ENCODE assay signal across 29 mouse cellular contexts in the genomic region with DNA sequence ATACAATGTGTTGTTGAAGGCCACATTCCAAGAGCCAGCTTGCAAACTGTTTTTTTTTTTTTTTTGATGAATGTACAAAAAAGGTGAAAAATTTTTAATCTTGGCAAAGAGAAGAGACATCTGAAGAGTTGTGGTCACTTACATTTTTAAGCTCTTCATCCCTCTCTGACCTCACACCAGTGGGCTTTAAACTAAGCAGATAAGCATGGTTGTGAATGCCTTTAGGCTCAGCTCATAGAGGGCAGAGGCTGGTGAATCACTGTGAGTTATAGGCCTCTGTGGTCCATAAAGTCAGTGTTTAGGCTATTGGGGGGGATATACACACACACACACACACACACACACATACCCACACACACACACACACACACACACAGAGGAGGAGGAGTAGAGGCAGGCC.
DNase-seq lines count a peak whose midpoint lies in the region; ATAC-seq lines count a peak whose summit lies in the region.
"Had no signal": no experiment of that assay in that cellular context is flagged by ENCODE, and none has a peak within 500 bp of the region (broad histone marks: within the 10 kb centered on the region; RNA-seq: fewer than 3 reads in every experiment).

No protein-coding gene starts in this region.

- no peak overlapping the region for H3K9ac ChIP-seq in forebrain, embryonic 13.5 days
- no peak overlapping the region for H3K9ac ChIP-seq in forebrain, embryonic 16.5 days (replicated peaks; ENCODE audit: low read depth, low read length)
- H3K9ac ChIP-seq: embryonic facial prominence, embryonic 12.5 days; embryonic facial prominence, embryonic 15.5 days; heart, embryonic 12.5 days; heart, embryonic 15.5 days; hindbrain, embryonic 13.5 days; intestine, embryonic 15.5 days had no signal

- H3K9me3 ChIP-seq in forebrain, embryonic 13.5 days (replicated peaks), result no peaks in the 10 kb centered on the region
- no peaks in the 10 kb centered on the region for H3K9me3 ChIP-seq in forebrain, embryonic 10.5 days
- H3K9me3 ChIP-seq in forebrain, embryonic 16.5 days (ENCODE audit: control insufficient read depth, low read length), result no peaks in the 10 kb centered on the region
- H3K9me3 ChIP-seq: embryonic facial prominence, embryonic 12.5 days; embryonic facial prominence, embryonic 15.5 days; heart, embryonic 12.5 days; heart, embryonic 15.5 days; hindbrain, embryonic 10.5 days; hindbrain, embryonic 13.5 days; intestine, embryonic 15.5 days had no signal

- no peaks in the 10 kb centered on the region for H3K27me3 ChIP-seq in forebrain, embryonic 13.5 days
- H3K27me3 ChIP-seq in forebrain, embryonic 10.5 days (ENCODE audit: poor library complexity, severe bottlenecking), result no peaks in the 10 kb centered on the region
- no peaks in the 10 kb centered on the region for H3K27me3 ChIP-seq in forebrain, embryonic 16.5 days (replicated peaks; ENCODE audit: control insufficient read depth, insufficient read depth, low read length)
- H3K27me3 ChIP-seq: embryonic facial prominence, embryonic 12.5 days; embryonic facial prominence, embryonic 15.5 days; heart, embryonic 12.5 days; heart, embryonic 15.5 days; hindbrain, embryonic 13.5 days; intestine, embryonic 15.5 days had no signal

- ATAC-seq in forebrain, embryonic 13.5 days, result peak; percentile 42; the same call in 1 of the 2 replicates
- no peak for ATAC-seq in forebrain, embryonic 16.5 days
- ATAC-seq: CD4-positive, CD25-positive, alpha-beta regulatory T cell, adult 4 months; hindbrain, embryonic 16.5 days; intestine, embryonic 15.5 days had no signal

- H3K36me3 ChIP-seq in forebrain, embryonic 13.5 days (ENCODE audit: poor library complexity, severe bottlenecking), result no peaks in the 10 kb centered on the region
- H3K36me3 ChIP-seq in forebrain, embryonic 10.5 days (replicated peaks), result no peaks in the 10 kb centered on the region
- no peaks in the 10 kb centered on the region for H3K36me3 ChIP-seq in forebrain, embryonic 16.5 days (ENCODE audit: control insufficient read depth, insufficient read depth)
- H3K36me3 ChIP-seq: embryonic facial prominence, embryonic 12.5 days; embryonic facial prominence, embryonic 15.5 days; heart, embryonic 12.5 days; heart, embryonic 15.5 days; hindbrain, embryonic 10.5 days; hindbrain, embryonic 13.5 days; intestine, embryonic 15.5 days had no signal

- H3K4me3 ChIP-seq in forebrain, embryonic 13.5 days, result no peak overlapping the region
- H3K4me3 ChIP-seq in forebrain, embryonic 10.5 days, result no peak overlapping the region
- H3K4me3 ChIP-seq in forebrain, embryonic 16.5 days (replicated peaks; ENCODE audit: low read length), result no peak overlapping the region
- H3K4me3 ChIP-seq: embryonic facial prominence, embryonic 12.5 days; embryonic facial prominence, embryonic 15.5 days; erythroblast, embryonic 14.5 days; gastrocnemius, adult 2 months; heart, embryonic 12.5 days; heart, embryonic 15.5 days; hindbrain, embryonic 10.5 days; hindbrain, embryonic 13.5 days; intestine, embryonic 15.5 days had no signal

- no peak for DNase-seq in forebrain, embryonic 10.5 days (ENCODE audit: extremely low spot score, low spot score)
- DNase-seq in 3T3-L1 (ENCODE audit: low read depth, low spot score) (peak; percentile 70), NIH3T3 (ENCODE audit: low read depth) (peak; percentile 61)
- DNase-seq in embryo, embryonic 10.5 days (ENCODE audit: low spot score), result no peak
- DNase-seq in cerebellum, adult 18-20 months, result no peak
- DNase-seq in cerebellum, adult 9-10 months, result no peak
- DNase-seq: adrenal gland, adult 2 months; adrenal gland, postnatal 14 days; B cell, adult 2 months; cerebellum, adult 11 months; cerebellum, adult 8-10 months; gastrocnemius, adult 2 months; gastrocnemius, postnatal 14 days; heart, postnatal 10 days; heart, postnatal 36 days; kidney, adult 11 months; kidney, adult 8-10 months had no signal

- H3K4me2 ChIP-seq in forebrain, embryonic 13.5 days, result no peak overlapping the region
- H3K4me2 ChIP-seq in forebrain, embryonic 16.5 days (ENCODE audit: low read length), result no peak overlapping the region
- H3K4me2 ChIP-seq: embryonic facial prominence, embryonic 12.5 days; embryonic facial prominence, embryonic 15.5 days; heart, embryonic 12.5 days; heart, embryonic 15.5 days; hindbrain, embryonic 13.5 days; intestine, embryonic 15.5 days had no signal

- H3K4me1 ChIP-seq in forebrain, embryonic 13.5 days, result 0 out of 2 replicates have a peak, but pooled peaks cover 5% of the 10 kb centered on the region
- H3K4me1 ChIP-seq in forebrain, embryonic 10.5 days, result peaks cover 3% of the 10 kb centered on the region; the same call in 1 of the 2 replicates
- H3K4me1 ChIP-seq in forebrain, embryonic 16.5 days (replicated peaks; ENCODE audit: control insufficient read depth, insufficient read depth, low read length), result peaks cover 24% of the 10 kb centered on the region
- H3K4me1 ChIP-seq: embryonic facial prominence, embryonic 12.5 days; embryonic facial prominence, embryonic 15.5 days; heart, embryonic 12.5 days; heart, embryonic 15.5 days; hindbrain, embryonic 10.5 days; intestine, embryonic 15.5 days had no signal

- H3K27ac ChIP-seq in forebrain, embryonic 13.5 days, result 0 out of 2 replicates have a peak overlapping the region, but pooled peaks have one; percentile 51
- no peak overlapping the region for H3K27ac ChIP-seq in forebrain, embryonic 10.5 days
- peak overlapping the region; percentile 31; the same call in 1 of the 2 replicates for H3K27ac ChIP-seq in forebrain, embryonic 16.5 days (ENCODE audit: low read length)
- H3K27ac ChIP-seq: embryonic facial prominence, embryonic 12.5 days; embryonic facial prominence, embryonic 15.5 days; gastrocnemius, adult 2 months; heart, embryonic 15.5 days; hindbrain, embryonic 10.5 days; hindbrain, embryonic 13.5 days; intestine, embryonic 15.5 days had no signal

Comparison
In these comparisons a context has a peak if more than half of its experiments do, and no peak if none do; other contexts are left out.
1. DNase-seq: peak in 3T3-L1 (single experiment) and NIH3T3 (single experiment); none in forebrain, embryonic 10.5 days (single experiment), embryo, embryonic 10.5 days (single experiment), cerebellum, adult 18-20 months (0 of 2) and cerebellum, adult 9-10 months (single experiment).